Mouse (Mus musculus) gonadal fat pad, adult 2 months (tissue): ENCODE measurements around the gene Ppm1j. TPM values are rescaled to one million over a fixed set of nuclear protein-coding genes. Genes with fewer than 3 reads are reported as not detected.
"Not testable (repeated sequence)": the region's sequence is repeated elsewhere in the genome, so short reads cannot be mapped to it uniquely, and the experiment has no call there.

Experiments used
- DNase-seq: peaks from one replicate; pipeline ENCODE4 v3.0.0-alpha.2; 2012; ENCODE audit warnings: low read depth
- polyA plus RNA-seq: library from polyadenylated mRNA; depleted of rRNA; stranded (reverse); fragments of >200 nt; gene quantifications from 2 replicates; pipeline ENCODE4 v1.2.3, GENCODE M21; 2012; rRNA removed

Gene Ppm1j
- polyA plus RNA-seq: 6.1 and 6.7 TPM in 2 replicates

DNA sequence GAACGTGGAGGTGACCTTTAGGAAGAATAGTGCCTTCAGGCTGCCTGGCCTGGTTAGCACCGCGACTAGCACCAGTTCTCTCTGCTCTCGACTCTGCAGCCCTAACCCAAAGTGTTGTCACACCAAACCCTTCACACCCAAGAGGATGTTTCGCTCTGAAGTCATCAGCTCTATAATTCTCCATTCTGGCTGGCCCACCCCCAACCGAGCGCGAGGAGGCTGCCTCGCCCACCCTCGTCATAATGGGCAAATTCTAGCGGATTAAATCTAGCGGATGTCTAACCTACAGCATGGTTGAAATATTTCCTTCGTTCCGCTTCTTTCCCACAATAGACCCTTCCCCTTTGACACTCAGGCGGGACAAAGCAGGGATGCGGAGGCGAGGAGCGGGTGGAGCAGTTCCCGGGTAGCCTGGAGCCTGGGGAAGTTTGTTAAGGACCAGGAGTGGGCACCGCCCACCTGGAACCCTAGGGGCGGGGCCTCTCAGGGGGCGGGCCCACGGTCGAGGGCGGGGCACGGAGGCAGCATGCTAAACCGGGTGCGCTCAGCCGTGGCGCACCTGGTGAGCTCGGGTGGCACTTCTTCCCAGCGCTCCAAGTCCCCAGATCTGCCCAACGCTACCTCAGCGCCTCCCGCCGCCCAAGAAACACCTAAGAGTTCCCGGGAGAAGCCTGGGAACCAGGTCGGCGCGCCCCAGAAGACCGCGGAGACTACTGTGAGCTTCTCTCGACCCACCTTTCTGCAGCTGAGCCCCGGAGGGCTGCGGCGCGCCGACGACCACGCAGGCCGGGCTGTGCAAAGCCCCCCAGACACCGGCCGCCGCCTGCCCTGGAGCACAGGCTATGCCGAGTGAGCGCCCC, at the start of gene Ppm1j:
Gene Ppm1j (plus strand): TSS at position 496 of the 860 bp plus-strand sequence.
- no peak for DNase-seq

DNA sequence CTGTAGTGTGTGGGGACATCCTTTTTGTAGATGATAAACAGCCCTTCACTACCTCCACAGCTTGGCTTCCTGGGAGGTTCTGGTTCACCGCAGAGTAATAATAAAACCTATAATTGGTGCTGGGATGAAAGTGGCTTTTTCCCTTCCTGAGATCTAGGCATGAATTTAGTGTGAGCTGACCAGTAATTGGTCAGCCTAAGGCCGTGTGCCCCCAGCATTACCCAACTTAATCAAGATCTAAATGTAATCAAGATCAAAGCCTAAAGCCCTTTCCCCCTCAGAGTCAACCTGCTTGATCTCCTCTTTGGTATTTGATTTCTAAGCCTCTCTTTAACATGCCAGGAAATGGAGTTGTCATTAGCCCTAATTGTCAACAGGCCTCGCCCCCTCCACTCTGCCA, 47.9 kb upstream of the Ppm1j start:
- no peak for DNase-seq

GRCm38 (mm10) chr3:104734654-104735053, 46.2 kb upstream of the Ppm1j start:
- no peak for DNase-seq

DNA sequence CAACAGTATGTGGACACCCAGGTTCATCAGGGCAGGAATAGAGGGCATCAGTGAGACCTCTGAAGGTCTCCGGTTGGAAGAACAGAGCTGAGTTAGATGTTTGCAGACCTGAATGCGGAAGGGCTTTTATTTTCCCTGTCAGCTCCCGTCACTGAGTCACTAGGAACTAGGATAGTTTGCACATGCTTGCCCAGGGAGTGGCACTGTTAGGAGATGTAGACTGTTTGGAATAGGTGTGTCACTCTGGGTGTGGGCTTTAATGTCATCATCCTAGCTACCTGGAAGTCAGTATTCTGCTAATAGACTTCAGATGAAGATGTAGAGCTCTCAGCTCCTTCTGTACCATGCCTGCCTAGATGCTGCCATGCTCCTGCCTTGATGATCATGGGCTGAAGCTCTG, 38.9 kb upstream of the Ppm1j start:
- DNase-seq: no peak

GRCm38 (mm10) chr3:104743161-104743560, 37.7 kb upstream of the Ppm1j start:
- DNase-seq: no peak

DNA sequence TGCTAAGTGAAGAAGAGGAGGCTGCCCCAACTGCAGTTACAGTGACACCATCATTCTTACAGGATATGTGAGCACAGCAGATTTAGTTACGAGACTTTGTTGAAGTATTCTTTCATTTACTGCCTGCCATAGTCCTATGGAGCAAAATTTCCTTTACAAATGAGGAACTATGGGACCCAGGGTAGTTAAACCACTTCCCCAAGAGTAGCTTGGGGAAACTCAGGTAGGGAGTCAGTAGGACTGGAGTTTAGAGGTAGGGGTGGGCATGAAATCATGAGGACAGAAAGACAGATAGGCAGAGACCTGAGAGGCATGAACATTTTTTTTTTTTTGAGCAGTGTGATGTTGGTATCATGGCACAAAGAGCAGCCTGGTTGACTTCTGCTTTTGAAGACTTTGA, 37.0 kb upstream of the Ppm1j start:
- no peak for DNase-seq

DNA sequence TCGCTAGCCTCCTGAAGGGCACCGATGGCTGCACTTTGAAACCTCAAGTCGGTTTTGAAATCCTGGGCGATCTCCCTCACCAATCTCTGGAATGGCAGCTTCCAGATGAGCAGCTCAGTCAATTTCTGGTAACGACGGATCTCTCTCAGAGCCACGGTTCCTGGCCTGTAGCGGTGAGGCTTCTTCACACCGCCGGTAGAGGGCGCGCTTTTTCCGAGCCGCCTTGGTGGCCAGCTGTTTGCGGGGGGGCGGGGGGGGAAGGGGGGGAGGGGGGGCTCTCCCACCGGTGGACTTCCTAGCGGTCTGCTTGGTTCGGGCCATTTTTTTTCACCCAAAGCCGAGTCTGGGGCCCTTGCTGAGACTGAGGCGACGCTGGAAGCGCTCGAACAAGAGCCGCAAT, 28.0 kb upstream of the Ppm1j start:
- DNase-seq: not testable (repeated sequence)

- DNase-seq: no peak
These were observed 22.4 kb upstream of the Ppm1j start for GRCm38 (mm10) chr3:104758406-104758805.

GRCm38 (mm10) chr3:104758869-104759268, 22.0 kb upstream of the Ppm1j start:
- DNase-seq: no peak

GRCm38 (mm10) chr3:104762103-104762863, 18.6 kb upstream of the Ppm1j start:
- not testable (repeated sequence) for DNase-seq

GRCm38 (mm10) chr3:104765021-104765420, 15.8 kb upstream of the Ppm1j start:
- DNase-seq: no peak

DNA sequence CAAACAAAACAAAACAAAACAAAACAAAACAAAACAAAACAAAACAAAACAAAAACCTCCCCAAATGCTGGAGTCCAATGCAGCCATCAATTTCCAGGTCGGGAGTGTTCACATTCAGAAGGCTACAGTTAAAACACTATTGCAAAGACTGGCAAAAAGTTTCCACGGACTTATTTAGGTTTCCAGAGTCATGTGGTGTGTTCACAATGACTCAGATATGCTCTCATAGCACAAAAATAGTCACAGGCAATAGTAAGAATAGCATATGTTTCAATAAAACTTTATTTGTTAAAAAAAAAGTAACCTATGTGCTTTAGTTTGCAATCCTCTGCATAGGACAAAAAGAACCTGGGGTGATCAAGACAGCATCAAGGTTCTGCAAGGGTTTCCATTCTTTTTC, 13.7 kb upstream of the Ppm1j start:
- DNase-seq: no peak

GRCm38 (mm10) chr3:104767716-104768115, 13.1 kb upstream of the Ppm1j start:
- no peak for DNase-seq

- no peak for DNase-seq
These were observed 11.7 kb upstream of the Ppm1j start for GRCm38 (mm10) chr3:104769135-104769534.

DNA sequence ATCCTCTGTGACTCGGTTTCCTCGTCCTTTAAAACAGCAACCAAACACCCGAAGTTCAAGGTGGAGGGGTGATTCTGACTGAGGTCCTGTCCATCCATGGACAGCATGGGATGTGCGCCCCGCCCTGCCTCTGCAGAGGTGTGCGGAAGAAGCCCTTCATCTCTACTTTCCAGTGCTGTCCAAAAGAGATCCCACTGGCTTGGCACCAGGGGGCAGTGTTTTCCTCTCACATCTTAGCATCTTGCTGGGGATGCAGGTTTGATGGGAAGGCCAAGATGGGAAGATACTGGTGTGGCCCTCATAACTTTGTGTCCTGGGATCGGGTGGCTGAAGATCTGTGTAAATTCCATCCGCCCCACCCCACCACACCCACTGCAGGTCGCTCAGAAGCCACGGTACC, 10.8 kb upstream of the Ppm1j start:
- no peak for DNase-seq

GRCm38 (mm10) chr3:104770918-104771317, 9.9 kb upstream of the Ppm1j start:
- DNase-seq: no peak

- DNase-seq: no peak
These were observed 9.4 kb upstream of the Ppm1j start for GRCm38 (mm10) chr3:104771460-104771859.

GRCm38 (mm10) chr3:104773301-104773700, 7.6 kb upstream of the Ppm1j start:
- no peak for DNase-seq

GRCm38 (mm10) chr3:104777342-104777741, 3.5 kb upstream of the Ppm1j start:
- no peak for DNase-seq

- no peak for DNase-seq
These were observed 907 bp upstream of the Ppm1j start for GRCm38 (mm10) chr3:104779949-104780348.

DNA sequence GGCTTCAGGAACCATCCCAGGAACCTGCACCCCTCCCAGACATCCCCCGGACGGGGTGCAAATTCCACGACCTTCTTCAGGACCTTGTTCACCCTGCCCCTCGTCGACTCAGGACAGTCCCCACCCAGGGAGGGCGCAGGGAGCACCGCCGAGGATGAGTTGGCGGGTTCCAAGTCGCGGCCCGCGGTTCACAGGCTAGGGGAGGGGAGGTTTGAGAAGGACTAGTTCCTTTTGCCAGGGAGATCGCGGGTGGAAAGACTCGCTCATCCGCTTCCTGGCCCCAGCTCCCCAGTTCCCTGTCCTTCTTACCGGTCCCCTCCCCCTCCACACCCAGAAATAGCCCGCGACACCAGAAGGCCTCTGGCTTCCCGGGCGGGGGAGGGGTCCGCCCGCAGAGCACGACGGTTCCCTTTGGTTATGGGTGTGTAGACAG, 631 bp downstream of the Ppm1j start, which contains the start of gene Fam19a3:
Gene Fam19a3 (minus strand): TSS at position 370 of the 433 bp plus-strand sequence.
- no peak for DNase-seq

DNA sequence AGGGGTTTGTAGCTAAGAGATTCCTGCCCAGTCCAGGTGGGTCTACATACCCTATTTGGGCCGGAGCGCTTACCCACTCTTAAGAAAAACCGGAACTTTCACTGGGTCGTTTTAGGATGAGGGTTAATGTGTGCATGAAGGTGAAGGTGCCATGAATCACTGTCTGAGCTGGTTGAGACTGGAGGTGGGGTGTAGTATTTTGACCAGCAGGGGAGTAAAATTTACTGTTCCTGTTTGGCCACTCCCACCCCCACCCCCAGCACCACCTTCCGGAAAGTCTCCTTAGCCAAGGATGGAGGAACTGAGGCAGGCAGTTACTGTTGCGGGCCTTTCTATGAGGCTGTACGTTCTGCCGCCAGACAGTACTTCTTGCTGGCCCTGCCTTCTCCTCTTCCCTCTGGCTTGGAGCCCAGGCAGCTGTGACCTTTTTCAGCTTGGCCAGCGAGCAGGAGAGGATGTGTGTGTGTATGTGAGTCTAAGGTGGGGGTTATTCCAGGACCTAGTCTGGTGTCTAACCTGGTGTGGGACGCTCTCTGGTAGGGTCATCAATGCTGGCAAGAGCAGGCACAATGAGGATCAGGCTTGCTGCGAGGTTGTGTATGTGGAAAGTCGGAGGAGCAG, 1.3 kb downstream of the Ppm1j start:
- no peak for DNase-seq
